Mouse (Mus musculus): ENCODE data around the gene Bnipl. TPM values are rescaled to one million over a fixed set of nuclear protein-coding genes. Genes with fewer than 3 reads are reported as not detected.

The Bnipl gene
- polyA plus RNA-seq, 1 experiment = 0.34 TPM

DNA sequence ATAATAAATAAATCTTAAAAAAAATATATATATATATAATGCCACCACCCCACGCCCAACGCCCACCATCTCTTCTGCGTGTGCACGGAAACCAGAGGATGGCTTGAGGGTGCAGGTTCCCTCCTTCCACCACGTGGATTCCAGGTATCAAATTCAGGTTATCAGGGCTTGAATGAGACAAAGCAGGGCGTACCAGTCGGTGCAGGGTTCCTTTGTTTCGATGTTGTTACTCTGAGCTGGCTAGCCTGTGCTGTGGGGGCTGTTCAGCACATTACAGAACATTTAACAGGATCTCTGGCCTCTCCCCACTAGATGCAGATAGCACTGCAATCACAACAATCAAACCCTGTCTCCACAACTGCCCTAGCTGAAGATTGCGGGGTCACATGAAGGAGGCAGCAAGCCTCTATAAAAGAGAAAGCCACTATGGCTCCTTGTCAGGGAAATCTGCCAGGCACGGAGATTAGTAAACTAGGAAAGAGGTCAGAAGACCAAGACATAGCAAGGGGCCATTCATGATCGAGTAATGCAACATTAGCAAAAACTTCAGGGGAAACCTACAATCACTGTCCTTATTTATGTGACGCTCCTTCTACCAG lies 19.9 kb upstream of the Bnipl start:
- Histone ChIP-seq H3K27me3 (ENCODE audit: control insufficient read depth, insufficient read depth, insufficient read length) (no peaks in the 10 kb centered on the region), H3K4me3 (ENCODE audit: insufficient read depth, poor library complexity, severe bottlenecking) (no peak overlapping the region), H3K79me3 (ENCODE audit: low read depth) (peaks cover 3% of the 10 kb centered on the region), H3ac (ENCODE audit: control insufficient read depth, insufficient read length, low read depth) (no peak overlapping the region), H3K36me3 (ENCODE audit: control insufficient read depth, insufficient read depth) (peaks cover 14% of the 10 kb centered on the region), H3K79me2 (ENCODE audit: control insufficient read depth, insufficient read depth) (peaks cover 20% of the 10 kb centered on the region)
- TF ChIP-seq MAX (IDR thresholded peaks at IDR 0.05) (no peak), USF1 (IDR thresholded peaks at IDR 0.05; ENCODE audit: low read depth) (no peak), MYOG (IDR thresholded peaks at IDR 0.05; ENCODE audit: control insufficient read depth, extremely low read depth, insufficient read length) (no peak), MYOD1 (IDR thresholded peaks at IDR 0.05; ENCODE audit: control insufficient read depth, insufficient read length, low read depth) (no peak), FOSL1 (IDR thresholded peaks at IDR 0.05; ENCODE audit: insufficient read depth, low read length, poor library complexity, severe bottlenecking) (no peak), CEBPB (IDR thresholded peaks at IDR 0.05; ENCODE audit: low read depth) (no peak), CTCF (IDR thresholded peaks at IDR 0.05; ENCODE audit: control insufficient read depth, insufficient read depth, insufficient read length) (no peak)

DNA sequence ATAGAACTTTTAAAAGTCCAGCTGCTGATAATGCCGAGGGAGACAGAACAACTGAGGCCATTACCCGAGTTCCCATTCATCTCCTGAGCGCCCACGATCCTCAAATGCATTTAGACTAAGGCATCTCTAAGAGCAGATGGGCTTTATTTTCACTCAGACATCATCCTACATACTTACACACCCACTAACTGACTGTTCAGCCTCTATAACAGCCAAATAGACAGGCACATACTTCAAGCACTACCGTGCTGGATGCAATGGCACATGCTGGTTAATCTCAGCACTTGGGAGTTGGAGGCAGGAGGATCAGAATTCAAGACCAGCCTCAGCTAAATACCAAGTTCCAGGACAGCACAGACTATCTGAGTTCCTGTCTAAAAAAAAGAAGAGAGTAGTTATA lies 18.8 kb upstream of the Bnipl start:
- Histone ChIP-seq H3K27me3 (ENCODE audit: control insufficient read depth, insufficient read depth, insufficient read length) (no peaks in the 10 kb centered on the region), H3K4me3 (ENCODE audit: insufficient read depth, poor library complexity, severe bottlenecking) (no peak overlapping the region), H3K79me3 (ENCODE audit: low read depth) (no peaks in the 10 kb centered on the region), H3ac (ENCODE audit: control insufficient read depth, insufficient read length, low read depth) (no peak overlapping the region), H3K79me2 (ENCODE audit: control insufficient read depth, insufficient read depth) (peaks cover 11% of the 10 kb centered on the region), H3K36me3 (ENCODE audit: control insufficient read depth, insufficient read depth) (peaks cover 18% of the 10 kb centered on the region)
- no peak for TF ChIP-seq CTCF (IDR thresholded peaks at IDR 0.05; ENCODE audit: control insufficient read depth, insufficient read depth, insufficient read length)
- TF ChIP-seq MAX (IDR thresholded peaks at IDR 0.05) = no peak
- no peak for TF ChIP-seq MYOD1 (IDR thresholded peaks at IDR 0.05; ENCODE audit: control insufficient read depth, insufficient read length, low read depth)
- no peak for TF ChIP-seq CEBPB (IDR thresholded peaks at IDR 0.05; ENCODE audit: low read depth)
- TF ChIP-seq MYOG (IDR thresholded peaks at IDR 0.05; ENCODE audit: control insufficient read depth, extremely low read depth, insufficient read length) = no peak
- TF ChIP-seq USF1 (IDR thresholded peaks at IDR 0.05; ENCODE audit: low read depth) = no peak
- no peak for TF ChIP-seq FOSL1 (IDR thresholded peaks at IDR 0.05; ENCODE audit: insufficient read depth, low read length, poor library complexity, severe bottlenecking)

DNA sequence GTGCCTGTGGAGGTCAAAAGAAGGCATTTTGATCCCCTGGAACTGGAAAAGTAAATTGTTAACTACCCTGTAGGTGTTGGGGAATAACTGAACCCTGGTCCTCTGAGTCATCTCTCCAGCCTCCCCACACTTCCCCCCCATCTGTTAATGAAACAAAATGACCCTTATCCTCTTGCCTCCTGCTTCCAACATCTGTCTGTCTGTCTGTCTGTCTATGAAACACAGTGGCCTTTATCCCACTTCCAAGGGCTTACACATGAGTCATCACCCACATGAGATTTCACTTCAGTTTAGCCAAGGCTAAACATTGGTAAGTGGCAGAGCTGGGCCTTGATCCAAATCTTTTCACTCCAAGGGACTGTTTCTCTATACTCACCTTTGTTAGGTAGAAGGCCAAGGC lies 16.9 kb upstream of the Bnipl start:
- Histone ChIP-seq H3K27me3 (ENCODE audit: control insufficient read depth, insufficient read depth, insufficient read length) (no peaks in the 10 kb centered on the region), H3K4me3 (ENCODE audit: insufficient read depth, poor library complexity, severe bottlenecking) (no peak overlapping the region), H3K79me3 (ENCODE audit: low read depth) (no peaks in the 10 kb centered on the region), H3ac (ENCODE audit: control insufficient read depth, insufficient read length, low read depth) (no peak overlapping the region), H3K36me3 (ENCODE audit: control insufficient read depth, insufficient read depth) (peaks cover 21% of the 10 kb centered on the region), H3K79me2 (ENCODE audit: control insufficient read depth, insufficient read depth) (peaks cover 5% of the 10 kb centered on the region)
- TF ChIP-seq MAX (IDR thresholded peaks at IDR 0.05) (no peak), MYOD1 (IDR thresholded peaks at IDR 0.05; ENCODE audit: control insufficient read depth, insufficient read length, low read depth) (no peak), CEBPB (IDR thresholded peaks at IDR 0.05; ENCODE audit: low read depth) (no peak), CTCF (IDR thresholded peaks at IDR 0.05; ENCODE audit: control insufficient read depth, insufficient read depth, insufficient read length) (no peak), MYOG (IDR thresholded peaks at IDR 0.05; ENCODE audit: control insufficient read depth, extremely low read depth, insufficient read length) (no peak), FOSL1 (IDR thresholded peaks at IDR 0.05; ENCODE audit: insufficient read depth, low read length, poor library complexity, severe bottlenecking) (no peak), USF1 (IDR thresholded peaks at IDR 0.05; ENCODE audit: low read depth) (no peak)

DNA sequence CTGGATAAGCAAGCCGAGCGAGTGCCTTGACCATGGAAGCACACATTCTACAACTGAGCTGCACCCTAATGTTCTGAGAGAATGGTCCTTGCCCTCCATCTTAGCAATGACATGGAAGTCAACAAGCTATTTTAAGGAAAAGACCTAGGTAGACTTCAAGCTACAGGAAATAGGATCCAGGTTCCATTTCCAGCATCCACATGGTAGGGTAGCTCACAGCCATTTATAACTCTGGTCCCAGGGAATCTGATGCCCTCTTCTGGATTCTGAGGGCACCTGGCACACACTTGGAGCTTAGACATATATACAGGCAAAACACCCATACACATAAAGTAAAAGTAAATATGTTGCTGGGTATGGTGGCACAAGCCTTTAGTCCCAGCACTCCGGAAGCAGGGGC lies 15.1 kb upstream of the Bnipl start:
- H3K4me3 ChIP-seq (ENCODE audit: insufficient read depth, poor library complexity, severe bottlenecking) = no peak overlapping the region
- no peak overlapping the region for H3ac ChIP-seq (ENCODE audit: control insufficient read depth, insufficient read length, low read depth)
- no peaks in the 10 kb centered on the region for H3K79me2 ChIP-seq (ENCODE audit: control insufficient read depth, insufficient read depth)
- TF ChIP-seq MYOG (IDR thresholded peaks at IDR 0.05; ENCODE audit: control insufficient read depth, extremely low read depth, insufficient read length) (no peak), FOSL1 (IDR thresholded peaks at IDR 0.05; ENCODE audit: insufficient read depth, low read length, poor library complexity, severe bottlenecking) (no peak), USF1 (IDR thresholded peaks at IDR 0.05; ENCODE audit: low read depth) (no peak), CTCF (IDR thresholded peaks at IDR 0.05; ENCODE audit: control insufficient read depth, insufficient read depth, insufficient read length) (no peak)
- no peaks in the 10 kb centered on the region for H3K79me3 ChIP-seq (ENCODE audit: low read depth)
- no peaks in the 10 kb centered on the region for H3K27me3 ChIP-seq (ENCODE audit: control insufficient read depth, insufficient read depth, insufficient read length)
- H3K36me3 ChIP-seq (ENCODE audit: control insufficient read depth, insufficient read depth) = peaks cover 30% of the 10 kb centered on the region

DNA sequence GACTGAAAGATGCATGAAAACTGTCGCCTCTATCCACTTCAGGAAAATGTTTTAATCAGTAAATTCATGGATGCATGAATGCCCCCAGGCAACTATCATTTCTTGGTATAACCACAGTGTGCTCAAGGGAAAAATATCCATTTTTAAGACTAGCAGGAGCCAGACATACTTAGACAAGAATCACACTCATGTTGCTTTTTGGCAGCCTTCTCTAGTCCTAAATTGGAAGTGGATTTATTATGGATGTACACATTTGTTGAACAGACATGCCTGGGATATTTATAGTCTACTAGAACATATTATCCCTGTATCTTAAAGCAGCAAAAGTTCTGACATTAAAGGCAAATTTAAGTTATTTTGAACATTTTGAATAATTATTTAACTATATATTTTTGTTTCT lies 13.7 kb upstream of the Bnipl start:
- Histone ChIP-seq H3K79me3 (ENCODE audit: low read depth) (no peaks in the 10 kb centered on the region), H3K4me3 (ENCODE audit: insufficient read depth, poor library complexity, severe bottlenecking) (no peak overlapping the region), H3K27me3 (ENCODE audit: control insufficient read depth, insufficient read depth, insufficient read length) (no peaks in the 10 kb centered on the region), H3K79me2 (ENCODE audit: control insufficient read depth, insufficient read depth) (no peaks in the 10 kb centered on the region), H3K36me3 (ENCODE audit: control insufficient read depth, insufficient read depth) (peaks cover 33% of the 10 kb centered on the region), H3ac (ENCODE audit: control insufficient read depth, insufficient read length, low read depth) (no peak overlapping the region)
- TF ChIP-seq MAX (IDR thresholded peaks at IDR 0.05) = no peak
- TF ChIP-seq FOSL1 (IDR thresholded peaks at IDR 0.05; ENCODE audit: insufficient read depth, low read length, poor library complexity, severe bottlenecking) = no peak
- TF ChIP-seq CTCF (IDR thresholded peaks at IDR 0.05; ENCODE audit: control insufficient read depth, insufficient read depth, insufficient read length) = no peak
- no peak for TF ChIP-seq CEBPB (IDR thresholded peaks at IDR 0.05; ENCODE audit: low read depth)
- no peak for TF ChIP-seq USF1 (IDR thresholded peaks at IDR 0.05; ENCODE audit: low read depth)
- no peak for TF ChIP-seq MYOG (IDR thresholded peaks at IDR 0.05; ENCODE audit: control insufficient read depth, extremely low read depth, insufficient read length)
- no peak for TF ChIP-seq MYOD1 (IDR thresholded peaks at IDR 0.05; ENCODE audit: control insufficient read depth, insufficient read length, low read depth)
